Mouse (Mus musculus): ENCODE measurements around the gene Vps54.

- TF ChIP-seq CTCF (IDR thresholded peaks at IDR 0.05; ENCODE audit: low read depth, low read length) (no peak), POLR2A (IDR thresholded peaks at IDR 0.05; ENCODE audit: extremely low read depth, insufficient read depth, low read length) (no peak)
Measured at GRCm38 (mm10) chr11:21224983-21225382, 14.1 kb upstream of the Vps54 start.

Data from liver, adult 2 months (tissue).